Mouse (Mus musculus): ENCODE results near the gene Calca. TPM values are rescaled to one million over a fixed set of nuclear protein-coding genes. Genes with fewer than 3 reads are reported as not detected.
"Not testable (repeated sequence)": the region's sequence is repeated elsewhere in the genome, so short reads cannot be mapped to it uniquely, and the experiment has no call there.

The Calca gene
- polyA plus RNA-seq, 1 experiment from 2014 or later, result 0.37 TPM

DNA sequence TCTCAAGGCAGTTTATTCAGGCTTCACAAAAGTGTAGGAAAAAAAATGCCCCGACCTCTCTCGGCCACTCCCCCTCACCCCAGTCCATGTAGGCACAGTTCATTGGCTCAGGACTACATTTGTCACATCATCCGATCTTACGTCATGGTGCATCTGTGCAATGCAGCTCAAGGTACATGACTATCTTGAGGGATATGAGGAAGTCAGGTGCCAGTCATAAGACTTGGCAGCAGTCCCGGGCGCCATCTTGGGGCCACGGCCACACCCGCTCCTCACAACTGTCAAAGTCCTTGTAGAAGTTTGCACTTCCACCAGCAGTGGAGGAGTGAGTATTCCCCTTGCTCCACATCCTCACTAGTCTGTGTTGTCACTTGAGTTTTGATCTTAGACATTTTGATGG lies 41.8 kb downstream of the Calca start:
- not testable (repeated sequence) for H3K9ac ChIP-seq (ENCODE audit: low read length); H3K27ac ChIP-seq (replicated peaks; ENCODE audit: low read depth, low read length); ATAC-seq (ENCODE audit: insufficient number of reproducible peaks, low FRiP score, low TSS enrichment, low read depth); DNase-seq (ENCODE audit: low spot score); H3K27me3 ChIP-seq (ENCODE audit: control insufficient read depth, insufficient read depth, low read length); H3K9me3 ChIP-seq (ENCODE audit: control insufficient read depth, low read length); H3K4me3 ChIP-seq (ENCODE audit: low read depth, low read length); H3K4me2 ChIP-seq (ENCODE audit: low read depth, severe bottlenecking); H3K36me3 ChIP-seq (ENCODE audit: control insufficient read depth, insufficient read depth, low read length); H3K4me1 ChIP-seq (ENCODE audit: control insufficient read depth, insufficient read depth, low read length)
- 94% methylated on average over 8 of the region's 8 CpGs for WGBS

GRCm38 (mm10) chr7:114582441-114582840 lies 53.7 kb downstream of the Calca start:
- Histone ChIP-seq H3K4me3 (ENCODE audit: low read depth, low read length) (no peak overlapping the region), H3K27me3 (ENCODE audit: control insufficient read depth, insufficient read depth, low read length) (no peaks in the 10 kb centered on the region), H3K9ac (ENCODE audit: low read length) (no peak overlapping the region), H3K36me3 (ENCODE audit: control insufficient read depth, insufficient read depth, low read length) (no peaks in the 10 kb centered on the region), H3K4me2 (ENCODE audit: low read depth, severe bottlenecking) (no peak overlapping the region), H3K9me3 (ENCODE audit: control insufficient read depth, low read length) (no peaks in the 10 kb centered on the region), H3K27ac (replicated peaks; ENCODE audit: low read depth, low read length) (no peak overlapping the region), H3K4me1 (ENCODE audit: control insufficient read depth, insufficient read depth, low read length) (no peaks in the 10 kb centered on the region)
- no peak for ATAC-seq (ENCODE audit: insufficient number of reproducible peaks, low FRiP score, low TSS enrichment, low read depth)
- DNase-seq (ENCODE audit: low spot score), result no peak
- WGBS, result 59% methylated on average over 2 of the region's 2 CpGs

Other genes with a start within 250 kb of the Calca start
- 9.5 and 11.3 TPM in 2 replicates for gene Pde3b, start 221.1 kb downstream of the Calca start, polyA plus RNA-seq (2014; fragmentation: Nextera tagmentation; extraction: Ambion mirVana)
- gene Cyp2r1, start 73.4 kb downstream of the Calca start, polyA plus RNA-seq (2014; fragmentation: Nextera tagmentation; extraction: Ambion mirVana), result 0.88 and 1.4 TPM in 2 replicates
- gene Calcb, start 82.3 kb upstream of the Calca start, polyA plus RNA-seq (2014; fragmentation: Nextera tagmentation; extraction: Ambion mirVana), result not detected in 2 replicates
- 0.81 and 1.2 TPM in 2 replicates for gene Insc, start 107.3 kb upstream of the Calca start, polyA plus RNA-seq (2014; fragmentation: Nextera tagmentation; extraction: Ambion mirVana)

Data from limb, embryonic 11.5 days (tissue).